Mouse (Mus musculus): ENCODE results near the gene Ccin. TPM values are rescaled to one million over a fixed set of nuclear protein-coding genes. Genes with fewer than 3 reads are reported as not detected.

Gene Ccin
- polyA plus RNA-seq, 1 experiment from 2014 or later, result not detected

GRCm38 (mm10) chr4:44010893-44011292 lies 27.6 kb downstream of the Ccin start:
- no peak for DNase-seq (ENCODE audit: low spot score)
- H3K9me3 ChIP-seq (replicated peaks), result no peaks in the 10 kb centered on the region
- H3K4me1 ChIP-seq, result peaks cover 20% of the 10 kb centered on the region
- no peak overlapping the region for H3K4me3 ChIP-seq
- H3K27ac ChIP-seq, result no peak overlapping the region
- H3K36me3 ChIP-seq, result peaks cover 6% of the 10 kb centered on the region
- WGBS, result 43% methylated on average over 2 of the region's 2 CpGs
- no peaks in the 10 kb centered on the region for H3K27me3 ChIP-seq (ENCODE audit: low read depth, poor library complexity, severe bottlenecking)

DNA sequence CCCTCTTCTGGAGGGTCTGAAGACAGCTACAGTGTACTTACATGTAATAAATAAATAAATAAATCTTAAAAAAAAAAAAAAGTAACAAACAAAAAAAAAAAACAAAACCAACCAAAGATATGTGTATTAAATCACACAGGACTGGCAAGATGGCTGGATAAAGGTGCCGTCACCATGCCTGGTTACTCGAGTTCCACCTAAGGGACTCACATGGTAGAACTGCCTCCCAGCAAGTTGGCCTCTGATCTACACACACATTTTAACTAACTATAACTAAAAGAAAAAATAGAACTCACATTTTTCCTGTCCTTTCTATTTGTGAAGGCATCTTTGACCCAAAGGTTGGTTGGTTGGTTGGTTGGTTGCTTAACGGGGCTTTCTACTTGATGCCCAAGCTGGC lies 28.5 kb downstream of the Ccin start:
- WGBS, result 80% methylated on average over 3 of the region's 3 CpGs
- H3K27me3 ChIP-seq (ENCODE audit: low read depth, poor library complexity, severe bottlenecking), result no peaks in the 10 kb centered on the region
- H3K4me3 ChIP-seq, result peak overlapping the region; percentile 77
- peaks cover 20% of the 10 kb centered on the region for H3K4me1 ChIP-seq
- peak overlapping the region; percentile 85 for H3K27ac ChIP-seq
- DNase-seq (ENCODE audit: low spot score), result no peak
- H3K36me3 ChIP-seq, result peaks cover 15% of the 10 kb centered on the region
- H3K9me3 ChIP-seq (replicated peaks), result no peaks in the 10 kb centered on the region

DNA sequence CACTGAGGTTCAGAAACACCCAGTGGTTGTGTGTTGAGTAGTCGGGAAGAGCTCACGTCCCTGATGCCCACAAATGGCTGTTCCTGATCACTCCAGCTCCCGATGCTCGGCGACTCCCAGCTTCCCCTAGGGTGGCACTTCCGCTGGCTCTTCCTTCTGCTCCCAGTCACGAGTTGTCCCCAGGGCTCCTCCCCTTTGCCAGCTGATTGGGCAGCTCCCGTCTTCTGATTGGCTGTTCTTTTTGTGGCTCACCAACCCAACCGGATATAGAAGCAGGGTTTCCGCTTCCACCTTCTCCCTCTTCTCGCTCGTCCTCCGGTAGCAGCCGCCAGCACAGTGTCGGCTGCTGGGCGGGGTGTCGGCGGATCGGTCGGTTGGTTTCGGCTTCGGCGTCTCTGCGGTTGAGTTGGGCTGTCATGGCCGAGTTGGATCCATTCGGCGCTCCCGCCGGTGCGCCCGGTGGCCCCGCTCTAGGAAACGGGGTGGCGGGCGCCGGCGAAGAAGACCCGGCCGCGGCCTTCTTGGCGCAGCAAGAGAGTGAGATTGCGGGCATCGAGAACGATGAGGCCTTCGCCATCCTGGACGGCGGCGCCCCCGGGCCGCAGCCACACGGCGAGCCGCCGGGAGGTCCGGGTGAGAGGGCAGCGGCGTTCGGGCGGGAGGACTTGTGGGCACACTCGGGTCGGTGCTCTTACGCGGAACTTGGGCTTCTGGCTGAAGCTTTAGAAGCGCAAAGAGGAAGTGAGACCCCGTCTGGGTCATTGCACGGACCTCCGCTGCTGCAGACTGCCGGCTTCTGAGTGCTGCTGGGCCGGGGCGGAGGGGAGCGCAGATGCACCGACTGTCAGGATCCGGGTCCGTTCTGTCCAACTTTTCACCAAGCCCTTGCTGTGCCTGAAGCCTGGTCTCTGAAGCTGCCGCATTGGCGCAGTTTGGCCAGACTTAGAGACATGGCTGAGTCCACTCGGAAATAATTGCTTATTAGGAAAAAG lies 29.4 kb downstream of the Ccin start:
- Histone ChIP-seq H3K9me3 (replicated peaks) (no peaks in the 10 kb centered on the region), H3K36me3 (peaks cover 20% of the 10 kb centered on the region), H3K27ac (peak overlapping the region; percentile 85), H3K4me1 (peaks cover 20% of the 10 kb centered on the region), H3K4me3 (peak overlapping the region; percentile 77), H3K27me3 (ENCODE audit: low read depth, poor library complexity, severe bottlenecking) (no peaks in the 10 kb centered on the region)
- DNase-seq (ENCODE audit: low spot score), result peak; percentile 92
- under 1% methylated on average over 77 of the region's 77 CpGs for WGBS

DNA sequence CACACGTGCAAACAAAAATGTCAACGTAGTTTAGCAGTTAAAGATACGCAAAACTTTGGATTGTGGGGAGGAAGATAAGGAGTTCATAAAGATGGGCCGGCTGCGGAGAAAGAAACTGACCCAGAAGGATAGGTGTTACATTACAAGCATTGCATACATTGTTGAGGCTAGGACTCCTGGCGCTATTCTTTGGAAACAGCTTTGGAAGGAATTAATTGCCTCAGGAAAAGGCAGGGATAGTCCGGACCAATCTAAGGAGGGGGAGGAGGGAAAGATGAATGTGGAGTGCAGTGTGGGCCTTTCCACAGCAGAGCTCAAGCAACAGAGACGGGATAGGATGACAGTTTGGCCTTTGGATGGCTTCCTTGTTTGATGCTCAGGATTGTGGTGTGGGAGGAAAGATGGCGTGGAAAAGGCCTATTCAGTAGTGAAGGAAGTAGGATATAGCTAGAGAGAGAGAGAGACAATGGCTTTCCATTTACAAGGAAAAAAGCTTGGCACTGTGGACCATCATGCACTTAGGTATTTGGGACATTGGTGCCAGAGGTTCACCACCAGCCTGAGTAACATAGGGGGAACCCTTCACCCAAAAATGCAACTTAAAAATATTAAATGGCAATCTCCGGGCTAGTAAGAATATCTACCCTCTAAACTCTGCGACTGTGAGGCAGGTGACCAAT lies 30.2 kb downstream of the Ccin start:
- WGBS, result 30% methylated on average over 11 of the region's 11 CpGs
- H3K27ac ChIP-seq, result peak overlapping the region; percentile 85
- no peaks in the 10 kb centered on the region for H3K9me3 ChIP-seq (replicated peaks)
- peaks cover 20% of the 10 kb centered on the region for H3K4me1 ChIP-seq
- peak overlapping the region; percentile 77 for H3K4me3 ChIP-seq
- H3K36me3 ChIP-seq, result peaks cover 26% of the 10 kb centered on the region
- no peaks in the 10 kb centered on the region for H3K27me3 ChIP-seq (ENCODE audit: low read depth, poor library complexity, severe bottlenecking)
- DNase-seq (ENCODE audit: low spot score), result no peak

GRCm38 (mm10) chr4:44016071-44016470 lies 32.8 kb downstream of the Ccin start:
- no peak overlapping the region for H3K27ac ChIP-seq
- no peaks in the 10 kb centered on the region for H3K27me3 ChIP-seq (ENCODE audit: low read depth, poor library complexity, severe bottlenecking)
- DNase-seq (ENCODE audit: low spot score), result no peak
- peaks cover 20% of the 10 kb centered on the region for H3K4me1 ChIP-seq
- peaks cover 51% of the 10 kb centered on the region for H3K36me3 ChIP-seq
- no peak overlapping the region for H3K4me3 ChIP-seq
- 92% methylated on average over 4 of the region's 4 CpGs for WGBS
- H3K9me3 ChIP-seq (replicated peaks), result no peaks in the 10 kb centered on the region

GRCm38 (mm10) chr4:44016791-44017190 lies 33.5 kb downstream of the Ccin start:
- Histone ChIP-seq H3K27ac (no peak overlapping the region), H3K27me3 (ENCODE audit: low read depth, poor library complexity, severe bottlenecking) (no peaks in the 10 kb centered on the region)

DNA sequence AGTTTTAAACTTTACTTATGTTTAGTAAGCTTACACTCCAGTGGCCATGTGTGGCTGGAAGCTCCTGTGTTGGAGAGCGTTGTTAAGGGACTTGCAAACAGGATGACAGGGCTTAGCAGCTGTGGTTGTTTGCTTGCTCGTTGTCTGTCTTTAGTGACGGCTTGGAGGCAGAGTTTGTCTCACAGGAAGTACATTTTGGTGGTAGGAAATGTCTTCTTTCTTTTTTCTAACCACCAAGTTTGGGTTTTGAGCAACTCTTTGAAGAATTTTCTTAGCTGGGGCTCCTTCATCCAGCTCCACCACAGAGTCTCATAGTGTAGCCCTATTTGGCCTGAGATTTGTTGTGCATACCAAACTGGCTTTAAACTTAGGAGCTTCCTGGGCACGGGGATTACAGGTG lies 39.0 kb downstream of the Ccin start:
- peaks cover 94% of the 10 kb centered on the region for H3K36me3 ChIP-seq
- 87% methylated on average over 4 of the region's 4 CpGs for WGBS

More at GRCm38 (mm10) chr4:44016791-44017190, 33.5 kb downstream of the Ccin start:
- 95% methylated on average over 12 of the region's 12 CpGs for WGBS
- Histone ChIP-seq H3K9me3 (replicated peaks) (no peaks in the 10 kb centered on the region), H3K36me3 (peaks cover 59% of the 10 kb centered on the region), H3K4me1 (peaks cover 20% of the 10 kb centered on the region), H3K4me3 (no peak overlapping the region)
- no peak for DNase-seq (ENCODE audit: low spot score)

DNA sequence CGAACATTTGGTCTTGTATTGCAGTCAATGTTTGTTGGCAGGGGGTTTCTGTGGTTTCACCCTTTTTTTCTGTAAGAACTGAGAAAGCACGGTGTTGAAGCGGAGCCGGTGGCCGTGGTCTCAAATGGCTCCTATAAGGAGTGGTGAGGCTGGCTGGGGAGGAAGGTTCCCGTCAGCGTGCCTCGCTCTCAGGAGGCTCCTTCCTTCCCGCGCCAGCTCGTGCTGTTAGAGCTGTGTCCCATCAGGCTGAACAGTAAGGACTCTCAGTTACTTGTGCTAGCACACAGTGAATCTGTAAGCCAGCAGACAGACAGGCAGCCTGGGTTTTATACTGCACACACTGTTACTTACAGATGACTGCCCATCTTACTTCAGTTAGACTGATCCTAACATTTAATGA lies 39.5 kb downstream of the Ccin start:
- 95% methylated on average over 11 of the region's 11 CpGs for WGBS
- no peaks in the 10 kb centered on the region for H3K9me3 ChIP-seq (replicated peaks)
- H3K36me3 ChIP-seq, result peaks cover 98% of the 10 kb centered on the region
- no peak overlapping the region for H3K4me3 ChIP-seq
- no peaks in the 10 kb centered on the region for H3K27me3 ChIP-seq (ENCODE audit: low read depth, poor library complexity, severe bottlenecking)
- H3K27ac ChIP-seq, result no peak overlapping the region
- H3K4me1 ChIP-seq, result no peaks in the 10 kb centered on the region
- DNase-seq (ENCODE audit: low spot score), result no peak

More for the DNA sequence above, 39.0 kb downstream of the Ccin start:
- DNase-seq (ENCODE audit: low spot score), result no peak
- H3K27me3 ChIP-seq (ENCODE audit: low read depth, poor library complexity, severe bottlenecking), result no peaks in the 10 kb centered on the region
- no peak overlapping the region for H3K4me3 ChIP-seq
- no peaks in the 10 kb centered on the region for H3K9me3 ChIP-seq (replicated peaks)
- no peaks in the 10 kb centered on the region for H3K4me1 ChIP-seq
- no peak overlapping the region for H3K27ac ChIP-seq

DNA sequence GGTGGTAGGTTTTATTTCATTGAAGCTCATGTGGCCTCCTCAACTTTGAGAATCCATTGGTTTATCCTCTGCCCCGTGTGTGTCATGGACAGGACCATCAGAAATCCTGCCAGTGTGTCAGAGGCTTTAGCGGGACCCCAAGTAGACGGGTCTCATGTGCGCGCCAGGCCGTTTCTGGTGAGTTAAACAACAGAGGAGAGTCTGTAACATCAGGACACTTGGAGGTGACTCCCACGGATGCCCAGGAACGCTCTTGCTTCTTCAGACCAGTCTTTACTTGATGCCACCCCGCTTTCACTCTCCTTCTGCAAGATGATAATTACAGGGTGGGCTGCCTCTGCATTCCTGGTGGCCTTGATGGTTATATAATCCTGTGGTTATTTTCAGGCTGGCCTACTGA lies 40.4 kb downstream of the Ccin start:
- Histone ChIP-seq H3K27ac (no peak overlapping the region), H3K27me3 (ENCODE audit: low read depth, poor library complexity, severe bottlenecking) (no peaks in the 10 kb centered on the region), H3K9me3 (replicated peaks) (no peaks in the 10 kb centered on the region), H3K4me3 (no peak overlapping the region), H3K36me3 (peaks cover 100% of the 10 kb centered on the region), H3K4me1 (no peaks in the 10 kb centered on the region)
- DNase-seq (ENCODE audit: low spot score), result no peak
- WGBS, result 91% methylated on average over 9 of the region's 9 CpGs

GRCm38 (mm10) chr4:44024241-44024640 lies 41.0 kb downstream of the Ccin start:
- H3K4me3 ChIP-seq, result no peak overlapping the region
- no peaks in the 10 kb centered on the region for H3K27me3 ChIP-seq (ENCODE audit: low read depth, poor library complexity, severe bottlenecking)
- H3K9me3 ChIP-seq (replicated peaks), result no peaks in the 10 kb centered on the region
- no peak for DNase-seq (ENCODE audit: low spot score)
- H3K4me1 ChIP-seq, result no peaks in the 10 kb centered on the region
- peaks cover 100% of the 10 kb centered on the region for H3K36me3 ChIP-seq
- no peak overlapping the region for H3K27ac ChIP-seq
- WGBS, result 99% methylated on average over 6 of the region's 6 CpGs

GRCm38 (mm10) chr4:44025570-44025969 lies 42.3 kb downstream of the Ccin start:
- no peaks in the 10 kb centered on the region for H3K4me1 ChIP-seq
- peaks cover 100% of the 10 kb centered on the region for H3K36me3 ChIP-seq
- no peak overlapping the region for H3K4me3 ChIP-seq
- H3K27ac ChIP-seq, result no peak overlapping the region
- H3K9me3 ChIP-seq (replicated peaks), result no peaks in the 10 kb centered on the region
- no peak for DNase-seq (ENCODE audit: low spot score)
- WGBS, result 82% methylated on average over 6 of the region's 6 CpGs
- no peaks in the 10 kb centered on the region for H3K27me3 ChIP-seq (ENCODE audit: low read depth, poor library complexity, severe bottlenecking)

GRCm38 (mm10) chr4:44028303-44029135 lies 45.2 kb downstream of the Ccin start:
- no peak for DNase-seq (ENCODE audit: low spot score)
- 58% methylated on average over 16 of the region's 16 CpGs for WGBS
- H3K27ac ChIP-seq, result no peak overlapping the region
- H3K36me3 ChIP-seq, result peaks cover 100% of the 10 kb centered on the region
- H3K27me3 ChIP-seq (ENCODE audit: low read depth, poor library complexity, severe bottlenecking), result no peaks in the 10 kb centered on the region
- no peaks in the 10 kb centered on the region for H3K9me3 ChIP-seq (replicated peaks)
- H3K4me1 ChIP-seq, result no peaks in the 10 kb centered on the region
- H3K4me3 ChIP-seq, result no peak overlapping the region
